Comparison of ENCODE assay signal across 8 mouse cellular contexts in the genomic region with DNA sequence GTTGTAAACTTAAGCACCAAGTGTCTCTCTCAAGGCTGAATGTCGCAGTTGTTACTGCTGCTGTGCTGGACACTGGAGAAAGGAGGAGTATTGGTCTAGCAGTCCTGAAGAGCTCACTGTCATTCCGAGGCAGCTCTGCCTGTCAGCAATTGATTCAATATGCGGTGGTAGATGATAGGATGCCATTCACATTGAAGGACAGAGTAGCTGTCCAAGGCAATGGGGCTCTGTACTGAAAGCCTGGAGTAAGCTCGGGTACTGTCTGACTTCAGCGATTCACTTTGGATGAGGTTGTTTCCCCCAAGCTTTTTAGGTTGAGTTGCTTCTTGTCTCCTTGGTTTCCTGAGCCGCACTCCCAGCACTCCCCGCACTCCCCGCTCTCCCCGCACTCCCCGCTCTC. TPM values are rescaled to one million over a fixed set of nuclear protein-coding genes. Genes with fewer than 3 reads are reported as not detected.
A peak's percentile ranks its signal among the peaks of the same experiment; 100 is the strongest.
DNase-seq lines count a peak whose midpoint lies in the region; ATAC-seq and TF ChIP-seq lines count a peak whose summit lies in the region.

No protein-coding gene starts in this region.

- no peak for ATAC-seq in neural tube, embryonic 12.5 days (ENCODE audit: low FRiP score, low read depth)

- peaks cover 32% of the 10 kb centered on the region for H3K36me3 ChIP-seq in embryonic facial prominence, embryonic 10.5 days (replicated peaks)
- peaks cover 3% of the 10 kb centered on the region; the same call in 1 of the 2 replicates for H3K36me3 ChIP-seq in neural tube, embryonic 12.5 days

- H3K27ac ChIP-seq in left cerebral cortex, adult 2 months, result peak overlapping the region; percentile 32; the same call in 1 of the 2 replicates
- H3K27ac ChIP-seq in embryonic facial prominence, embryonic 10.5 days (replicated peaks), result 0 out of 2 replicates have a peak overlapping the region, but pooled peaks have one; percentile 51
- H3K27ac ChIP-seq in neural tube, embryonic 12.5 days, result no peak overlapping the region

- no peaks in the 10 kb centered on the region for H3K9me3 ChIP-seq in embryonic facial prominence, embryonic 10.5 days
- H3K9me3 ChIP-seq in neural tube, embryonic 12.5 days, result no peaks in the 10 kb centered on the region

- 0 out of 2 replicates have a peak overlapping the region, but pooled peaks have one; percentile 27 for H3K4me3 ChIP-seq in left cerebral cortex, adult 2 months
- peak overlapping the region; percentile 59 for H3K4me3 ChIP-seq in embryonic facial prominence, embryonic 10.5 days
- H3K4me3 ChIP-seq in neural tube, embryonic 12.5 days, result peak overlapping the region; percentile 9

- under 1% methylated on average over 10 of the region's 10 CpGs for WGBS in embryonic facial prominence, embryonic 10.5 days
- 2% methylated on average over 10 of the region's 10 CpGs for WGBS in neural tube, embryonic 12.5 days

- TF ChIP-seq CTCF in left cerebral cortex, adult 2 months (IDR thresholded peaks at IDR 0.05), result no peak

- intact Hi-C loops in left cerebral cortex, adult 2 months (cut with DNase I), result loop anchor here (5.0 kb wide), 4 partner anchors 33 to 248 kb away; a partner anchor contains a TSS

- H3K4me1 ChIP-seq in embryonic facial prominence, embryonic 10.5 days, result peaks cover 97% of the 10 kb centered on the region
- H3K4me1 ChIP-seq in neural tube, embryonic 12.5 days, result peaks cover 94% of the 10 kb centered on the region

- 0 out of 2 replicates have a peak overlapping the region, but pooled peaks have one; percentile 5 for H3K9ac ChIP-seq in neural tube, embryonic 12.5 days

- H3K4me2 ChIP-seq in neural tube, embryonic 12.5 days (replicated peaks), result peak overlapping the region; percentile 56

- no peaks in the 10 kb centered on the region for H3K27me3 ChIP-seq in embryonic facial prominence, embryonic 10.5 days (replicated peaks; ENCODE audit: low read depth, poor library complexity, severe bottlenecking)
- H3K27me3 ChIP-seq in neural tube, embryonic 12.5 days (replicated peaks), result no peaks in the 10 kb centered on the region

- no peak for DNase-seq in left cerebral cortex, adult 2 months (ENCODE audit: extremely low spot score in 1 of 2, low spot score in 2 of 2)
- DNase-seq in left cerebral cortex, adult 11 months (ENCODE audit: low spot score), result no peak
- no peak for DNase-seq in embryonic facial prominence, embryonic 10.5 days (ENCODE audit: low spot score)
- peak; percentile 55 for DNase-seq in induced T-regulatory cell, adult 2 months (ENCODE audit: low read depth)
- no peak for DNase-seq in urinary bladder, adult 2 months (ENCODE audit: low spot score)
- DNase-seq in urinary bladder, adult 18-20 months (ENCODE audit: low spot score in 2 of 2), result no peak
- DNase-seq in thymus, postnatal 36 days, result no peak

RNA-seq across cellular contexts. Expression of a gene that starts 34.9 kb away (rescaled TPM):
- total RNA-seq in left cerebral cortex, adult 2 months (2021), result 100 to 1,000 TPM in 1 of 2 experiments, 10 to 100 TPM in 1; 98.8 to 114 TPM
- polyA plus RNA-seq in embryonic facial prominence, embryonic 10.5 days (2016; fragmentation: Nextera tagmentation; extraction: Ambion mirVana), result 37.6 and 41.4 TPM in 2 replicates
- polyA plus RNA-seq in neural tube, embryonic 12.5 days (2016; fragmentation: Nextera tagmentation; extraction: Ambion mirVana), result 65.8 and 69.4 TPM in 2 replicates
- 56.1 and 64.9 TPM in 2 replicates for polyA plus RNA-seq in urinary bladder, adult 2 months (2012; rRNA removed)

Comparison
In these comparisons a context has a peak if more than half of its experiments do, and no peak if none do; other contexts are left out.
1. H3K4me3 ChIP-seq: peak in every context shown above with its lines; median percentile 59 in embryonic facial prominence, embryonic 10.5 days; 27 in left cerebral cortex, adult 2 months; 9 in neural tube, embryonic 12.5 days.